Mouse (Mus musculus) layer of hippocampus, postnatal 25 days (tissue): Measurements from ENCODE around the gene Tgfbr2. TPM values are rescaled to one million over a fixed set of nuclear protein-coding genes. Genes with fewer than 3 reads are reported as not detected.

ENCODE experiments used
- DNase-seq, 2 experiments: peaks; one replicate each; pipeline ENCODE4 v3.0.0; 2022; ENCODE audit warnings: mixed read lengths in 2 of 2, low spot score in 1 of 2; ENCODE audit errors: extremely low spot score in 1 of 2
- total RNA-seq, 2 experiments: library from RNA; stranded (reverse); gene quantifications; 2 replicates each; pipeline ENCODE4 v1.2.3; 2021

Gene Tgfbr2
- total RNA-seq, 2 experiments from 2014 or later = 10.4 to 12.2 TPM

GRCm38 (mm10) chr9:116121472-116121871, 53.7 kb downstream of the Tgfbr2 start:
- DNase-seq = no peak

GRCm38 (mm10) chr9:116119990-116120389, 55.2 kb downstream of the Tgfbr2 start:
- DNase-seq = no peak

- no peak for DNase-seq
Measured at GRCm38 (mm10) chr9:116118332-116118872, 56.8 kb downstream of the Tgfbr2 start.

GRCm38 (mm10) chr9:116115875-116116274, 59.3 kb downstream of the Tgfbr2 start:
- no peak for DNase-seq

GRCm38 (mm10) chr9:116114339-116114738, 60.8 kb downstream of the Tgfbr2 start:
- no peak for DNase-seq

- no peak for DNase-seq
Measured at GRCm38 (mm10) chr9:116111149-116111970, 63.8 kb downstream of the Tgfbr2 start.

GRCm38 (mm10) chr9:116108729-116109128, 66.4 kb downstream of the Tgfbr2 start:
- DNase-seq = no peak

GRCm38 (mm10) chr9:116104770-116105169, 70.4 kb downstream of the Tgfbr2 start:
- no peak for DNase-seq

GRCm38 (mm10) chr9:116101842-116102241, 73.3 kb downstream of the Tgfbr2 start:
- DNase-seq = no peak

GRCm38 (mm10) chr9:116100015-116100414, 75.1 kb downstream of the Tgfbr2 start:
- no peak for DNase-seq

- no peak for DNase-seq
Measured at GRCm38 (mm10) chr9:116099596-116099993, 75.6 kb downstream of the Tgfbr2 start.

GRCm38 (mm10) chr9:116098724-116099595, 76.2 kb downstream of the Tgfbr2 start:
- peak in 1 of 2 experiments; percentile 48 for DNase-seq

- no peak for DNase-seq
Measured at GRCm38 (mm10) chr9:116091921-116092320, 83.2 kb downstream of the Tgfbr2 start.

- no peak for DNase-seq
Measured at GRCm38 (mm10) chr9:116091101-116091841, 83.9 kb downstream of the Tgfbr2 start.

- no peak for DNase-seq
Measured at GRCm38 (mm10) chr9:116090296-116090695, 84.9 kb downstream of the Tgfbr2 start.

- no peak for DNase-seq
Measured at GRCm38 (mm10) chr9:116088912-116089311, 86.2 kb downstream of the Tgfbr2 start.

GRCm38 (mm10) chr9:116087880-116088279, 87.3 kb downstream of the Tgfbr2 start:
- DNase-seq = peak; percentile 41 to 72

GRCm38 (mm10) chr9:116087263-116087662, 87.9 kb downstream of the Tgfbr2 start:
- DNase-seq = no peak

GRCm38 (mm10) chr9:116085999-116086398, 89.2 kb downstream of the Tgfbr2 start:
- no peak for DNase-seq

GRCm38 (mm10) chr9:116084324-116084931, 90.7 kb downstream of the Tgfbr2 start:
- no peak for DNase-seq
